Mouse (Mus musculus) lung, adult 2 months (tissue): ENCODE measurements around the gene Sec14l4. TPM values are rescaled to one million over a fixed set of nuclear protein-coding genes. Genes with fewer than 3 reads are reported as not detected.

Experiments used
- DNase-seq: peaks from one replicate; pipeline ENCODE4 v3.0.0; 2022
- H3K4me1 ChIP-seq: fragments of 200-500 bp; 2 replicates; pipeline ENCODE4 v1.6.1; 2011; ENCODE audit warnings: low read length; ENCODE audit not compliant: control insufficient read depth, insufficient read depth
- H3K4me3 ChIP-seq: fragments of 200-500 bp; replicated peaks from 2 replicates; pipeline ENCODE3; 2011; ENCODE audit warnings: low read depth, mild to moderate bottlenecking, control low read depth, low read length; ENCODE audit errors: extremely low read depth
- CTCF ChIP-seq: fragments of 200-500 bp; IDR thresholded peaks from 2 replicates; pipeline ENCODE4 v1.5.1; 2011; ENCODE audit warnings: mild to moderate bottlenecking, low read length, control low read depth; ENCODE audit not compliant: insufficient read depth
- POLR2A ChIP-seq: fragments of 200-500 bp; IDR thresholded peaks from 2 replicates; pipeline ENCODE4 v1.6.1; 2011; ENCODE audit warnings: low read depth, mild to moderate bottlenecking, control low read depth, low read length, borderline replicate concordance; ENCODE audit errors: extremely low read depth
- WGBS: fragments of 180-500 bp; shearing (Covaris S2); methylation state at CpG from one replicate; pipeline ENCODE4 v1.1.7; 2018; 5-methylcytosine and 5-hydroxymethylcytosine counted together
- polyA plus RNA-seq: library from polyadenylated mRNA; depleted of rRNA; stranded (reverse); fragments of >200 nt; gene quantifications from 2 replicates; pipeline ENCODE4 v1.2.3, GENCODE M21; 2012

Gene Sec14l4
- polyA plus RNA-seq, 1 experiment, result 56.3 TPM

DNA sequence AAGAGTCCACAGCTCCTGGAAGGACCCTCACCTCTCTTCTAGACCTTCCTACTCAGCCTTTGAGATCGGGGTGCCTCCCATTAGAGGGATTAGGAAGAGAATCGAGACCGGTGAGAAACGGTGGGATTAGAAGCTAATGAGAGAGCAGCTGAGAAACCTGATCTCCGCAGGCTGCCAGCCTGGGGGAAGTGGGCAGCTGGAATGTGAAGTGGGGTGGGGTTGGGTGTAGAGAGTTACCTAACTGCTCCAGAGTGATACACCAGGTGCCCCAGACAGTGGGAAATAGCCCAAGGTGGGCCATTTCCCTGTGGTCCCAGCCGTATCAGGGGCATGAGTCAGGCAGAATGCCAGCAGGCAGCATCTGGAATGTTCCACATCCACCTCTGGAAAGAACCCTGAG, 31.7 kb downstream of the Sec14l4 start:
- H3K4me1 ChIP-seq, result peaks cover 10% of the 10 kb centered on the region; the same call in 1 of the 2 replicates
- DNase-seq, result peak; percentile 70
- no peak for TF ChIP-seq CTCF
- no peak for TF ChIP-seq POLR2A
- 40% methylated on average over 6 of the region's 6 CpGs for WGBS
- no peak overlapping the region for H3K4me3 ChIP-seq

DNA sequence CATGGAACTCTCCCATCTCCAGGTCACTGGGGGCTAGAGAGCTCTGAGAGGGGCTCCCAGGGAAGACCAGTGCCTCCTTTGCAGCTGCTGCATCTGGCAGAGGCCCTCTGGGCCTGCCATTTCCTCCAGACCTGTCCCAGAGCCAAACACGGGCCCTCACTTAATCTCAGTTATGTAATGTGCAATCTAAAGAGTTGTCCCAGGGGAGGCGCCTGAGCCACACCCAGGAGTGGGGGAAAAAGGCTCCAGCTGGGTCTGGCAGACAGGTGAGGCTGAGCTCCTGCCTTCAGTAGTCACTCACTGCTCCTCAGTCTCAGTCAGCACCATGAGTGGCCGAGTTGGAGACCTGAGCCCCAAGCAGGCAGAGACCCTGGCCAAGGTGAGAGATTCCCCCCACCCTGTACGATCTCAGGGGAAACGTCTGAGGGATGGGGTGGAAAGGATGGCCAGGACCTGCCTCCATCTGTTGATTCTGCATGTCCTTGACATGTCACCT, 33.4 kb downstream of the Sec14l4 start, which contains the start of gene Sec14l3:
TSS of gene Sec14l3 (plus strand) at position 215 of the 496 bp plus-strand sequence.
- peak; percentile 77 for DNase-seq
- peak within 1 kb of the TSS; percentile 59 for H3K4me3 ChIP-seq
- WGBS, result 34% methylated on average over 5 of the region's 5 CpGs
- TF ChIP-seq CTCF (no peak), POLR2A (peak; percentile 96)
- H3K4me1 ChIP-seq, result peaks cover 10% of the 10 kb centered on the region; the same call in 1 of the 2 replicates

DNA sequence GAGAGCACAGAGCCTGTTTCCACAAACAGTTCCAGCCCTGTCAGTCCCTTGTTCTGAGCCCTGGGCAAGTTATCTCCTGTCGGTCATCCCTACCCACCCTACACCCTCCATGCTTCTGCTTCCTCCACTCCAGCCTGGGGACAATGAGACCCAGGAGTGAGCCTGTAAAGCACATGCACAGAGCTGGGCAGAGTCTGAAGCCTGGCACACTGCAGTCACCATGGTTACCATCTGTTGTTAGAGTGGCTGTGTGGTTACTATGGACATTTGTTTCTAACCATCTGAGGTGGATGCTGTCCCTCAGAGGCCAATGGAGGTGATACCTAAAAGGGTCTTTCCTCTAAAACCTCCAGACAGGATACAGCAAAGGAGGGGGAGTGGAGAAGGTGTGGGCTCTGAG, 38.4 kb downstream of the Sec14l4 start:
- Histone ChIP-seq H3K4me3 (peak overlapping the region; percentile 36), H3K4me1 (no peaks in the 10 kb centered on the region)
- no peak for TF ChIP-seq CTCF
- TF ChIP-seq POLR2A, result peak; percentile 20; the same call in 1 of the 2 replicates
- 59% methylated on average over 1 of the region's 1 CpGs for WGBS
- no peak for DNase-seq

DNA sequence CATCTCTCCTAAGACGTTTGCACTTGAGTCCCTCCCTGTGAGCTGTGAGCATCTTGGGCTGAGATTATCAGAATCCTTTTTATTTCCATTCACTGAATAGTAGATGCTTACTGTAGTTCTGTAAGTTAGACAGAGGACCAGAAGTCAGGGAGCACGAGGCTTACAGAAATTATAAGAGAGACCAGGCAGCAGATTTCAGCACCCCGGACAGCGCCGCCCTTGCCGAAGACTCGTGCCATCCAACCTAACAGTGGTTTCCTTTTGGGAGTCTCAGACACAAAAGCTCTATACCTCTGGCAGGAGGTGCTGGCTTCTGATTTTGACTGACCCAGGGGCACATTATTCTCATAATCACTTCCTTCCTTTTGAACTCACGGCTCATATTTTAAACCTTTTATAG, 45.4 kb downstream of the Sec14l4 start:
- DNase-seq, result no peak
- no peak overlapping the region for H3K4me3 ChIP-seq
- TF ChIP-seq POLR2A, result no peak
- no peak for TF ChIP-seq CTCF
- WGBS, result 17% methylated on average over 8 of the region's 8 CpGs
- no peaks in the 10 kb centered on the region for H3K4me1 ChIP-seq

DNA sequence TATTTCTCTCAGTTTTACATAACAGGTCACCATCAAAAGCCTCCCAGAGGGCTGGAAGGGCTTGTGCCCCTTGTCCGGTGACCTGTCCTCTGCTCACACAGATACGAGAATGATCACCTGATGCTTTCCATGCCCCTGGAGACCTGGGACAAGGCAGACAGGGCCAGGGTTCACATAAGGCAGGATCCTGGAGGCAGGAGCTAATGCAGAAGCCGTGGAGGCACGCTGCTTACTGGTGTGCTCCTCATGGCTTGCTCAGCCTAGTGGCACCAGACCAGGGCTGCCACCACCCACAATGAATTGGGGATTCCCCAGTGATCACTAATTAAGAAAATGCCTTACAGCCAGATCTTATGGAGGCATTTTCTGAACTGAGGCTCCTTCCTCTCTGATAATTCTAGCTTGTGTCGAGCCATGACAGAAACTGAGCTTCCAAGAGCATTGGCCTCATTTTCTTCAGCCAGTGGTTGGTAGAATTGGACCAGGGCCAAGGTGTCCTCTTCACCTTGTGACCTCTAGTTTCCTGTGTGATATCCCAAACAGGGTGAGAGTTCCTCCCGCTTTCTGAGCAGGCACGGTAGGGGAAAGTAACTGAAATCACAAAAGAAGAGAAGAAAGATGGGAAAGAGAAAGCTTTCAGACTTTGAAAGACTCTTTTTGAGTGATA, 47.1 kb downstream of the Sec14l4 start:
- H3K4me3 ChIP-seq, result no peak overlapping the region
- WGBS, result 61% methylated on average over 7 of the region's 7 CpGs
- no peaks in the 10 kb centered on the region for H3K4me1 ChIP-seq
- TF ChIP-seq CTCF, result peak; percentile 13; the same call in 1 of the 2 replicates
- peak; percentile 89; the same call in 1 of the 2 replicates for TF ChIP-seq POLR2A
- peak; percentile 56 for DNase-seq

DNA sequence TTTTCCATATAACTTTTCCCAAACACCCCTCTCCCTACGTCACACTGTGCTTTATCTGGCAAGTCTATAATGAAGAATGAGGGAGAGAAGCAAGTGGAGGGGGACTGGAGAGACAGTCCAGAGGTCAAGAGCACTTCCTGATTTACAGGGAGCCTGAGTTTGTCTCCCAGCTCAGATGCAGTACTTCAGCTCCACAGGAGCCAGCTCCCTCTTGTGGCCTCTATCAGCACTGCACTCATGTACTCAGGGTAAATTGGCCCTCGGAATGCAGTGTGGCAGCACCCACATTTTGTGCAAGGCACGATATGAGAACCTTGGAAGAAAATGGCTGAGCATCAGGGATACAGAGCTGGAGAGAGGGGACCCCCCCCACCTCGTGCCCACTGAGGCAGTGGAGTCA, 49.0 kb downstream of the Sec14l4 start:
- DNase-seq, result peak; percentile 75
- Histone ChIP-seq H3K4me1 (no peaks in the 10 kb centered on the region), H3K4me3 (no peak overlapping the region)
- TF ChIP-seq CTCF, result peak; percentile 95
- TF ChIP-seq POLR2A, result no peak; the same call in 1 of the 2 replicates
- 11% methylated on average over 4 of the region's 4 CpGs for WGBS

DNA sequence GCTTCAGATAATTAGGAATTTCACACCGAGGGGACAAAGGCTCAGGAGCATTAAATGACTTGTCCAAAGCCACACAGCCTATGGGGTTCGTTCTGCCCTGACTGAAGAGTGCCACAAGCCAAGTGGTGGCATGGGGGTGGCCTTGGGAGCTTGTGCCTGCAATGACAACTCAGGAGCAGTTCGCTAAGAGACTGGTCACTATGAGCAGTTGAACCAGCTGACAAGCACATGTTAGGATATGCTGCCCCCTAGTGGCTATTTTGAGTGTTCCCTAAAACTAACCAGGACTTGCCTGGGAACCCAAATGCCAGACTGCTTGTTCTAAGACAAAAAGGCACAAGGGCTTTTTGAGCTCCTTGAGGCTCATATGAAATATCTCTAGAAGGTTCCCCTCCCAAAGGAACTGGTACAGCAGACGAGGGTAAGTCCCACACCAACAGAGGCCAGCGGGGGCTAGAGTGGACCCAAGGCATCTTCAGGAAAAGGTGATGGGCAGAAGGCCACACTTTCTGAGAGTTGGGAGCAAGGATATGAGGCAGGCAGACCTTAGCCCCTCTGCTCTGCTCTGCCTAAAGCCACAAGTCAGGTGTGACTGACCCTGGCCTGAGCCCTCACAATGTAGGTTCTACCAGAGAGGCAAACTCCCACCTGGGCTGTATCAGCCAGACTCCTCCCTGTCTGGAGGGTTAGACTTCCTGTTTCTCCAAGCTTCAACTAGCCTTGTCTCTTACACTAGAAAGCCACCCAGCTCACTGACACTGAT, 52.2 kb downstream of the Sec14l4 start:
- no peak for DNase-seq
- Histone ChIP-seq H3K4me1 (no peaks in the 10 kb centered on the region), H3K4me3 (no peak overlapping the region)
- 37% methylated on average over 5 of the region's 5 CpGs for WGBS
- TF ChIP-seq CTCF, result peak; percentile 51; the same call in 1 of the 2 replicates
- TF ChIP-seq POLR2A, result no peak

DNA sequence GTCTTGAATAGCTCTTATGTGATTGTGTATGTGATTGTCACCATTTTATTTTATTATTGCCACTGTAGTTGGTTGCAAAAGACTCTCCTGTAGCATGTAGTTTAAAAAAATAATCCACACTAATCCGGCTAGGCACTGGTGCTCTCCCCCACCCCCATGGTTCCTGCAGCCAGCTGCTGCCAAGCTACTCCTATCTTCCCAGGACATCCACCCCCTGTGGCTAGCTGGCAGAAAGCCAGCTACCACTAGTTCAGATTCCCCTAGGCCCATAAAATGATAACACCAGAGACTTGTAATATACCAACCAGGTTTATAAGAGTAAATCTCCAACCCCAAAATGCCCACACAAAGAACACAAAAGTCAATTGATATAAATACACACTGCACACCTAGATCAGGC, 55.0 kb downstream of the Sec14l4 start:
- no peak for DNase-seq
- TF ChIP-seq CTCF (no peak), POLR2A (no peak)
- Histone ChIP-seq H3K4me3 (no peak overlapping the region), H3K4me1 (no peaks in the 10 kb centered on the region)
- 44% methylated on average over 1 of the region's 1 CpGs for WGBS

DNA sequence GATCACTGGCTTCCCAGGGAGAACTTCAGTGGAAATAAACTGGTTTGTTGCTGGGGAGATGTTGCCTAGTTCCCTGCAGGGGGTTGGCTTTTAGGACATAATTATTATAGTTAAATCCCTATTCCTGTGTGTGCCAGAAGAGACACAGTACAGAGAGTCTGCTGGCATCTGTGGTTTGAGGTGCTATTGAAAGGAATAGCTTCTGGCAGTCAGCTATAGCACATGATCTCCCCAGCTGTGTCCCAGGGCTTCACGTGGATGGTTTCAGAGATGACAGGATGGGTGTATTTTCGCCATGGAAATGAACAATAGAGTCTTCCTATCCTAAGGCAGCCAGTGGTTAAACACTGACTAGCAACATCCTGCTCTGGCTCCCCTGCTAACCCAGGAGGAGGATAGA, 56.0 kb downstream of the Sec14l4 start:
- TF ChIP-seq CTCF (no peak), POLR2A (no peak)
- no peaks in the 10 kb centered on the region for H3K4me1 ChIP-seq
- H3K4me3 ChIP-seq, result no peak overlapping the region
- no peak for DNase-seq
- WGBS, result 42% methylated on average over 2 of the region's 2 CpGs
